Mouse (Mus musculus): ENCODE results near the gene Iqca.

DNA sequence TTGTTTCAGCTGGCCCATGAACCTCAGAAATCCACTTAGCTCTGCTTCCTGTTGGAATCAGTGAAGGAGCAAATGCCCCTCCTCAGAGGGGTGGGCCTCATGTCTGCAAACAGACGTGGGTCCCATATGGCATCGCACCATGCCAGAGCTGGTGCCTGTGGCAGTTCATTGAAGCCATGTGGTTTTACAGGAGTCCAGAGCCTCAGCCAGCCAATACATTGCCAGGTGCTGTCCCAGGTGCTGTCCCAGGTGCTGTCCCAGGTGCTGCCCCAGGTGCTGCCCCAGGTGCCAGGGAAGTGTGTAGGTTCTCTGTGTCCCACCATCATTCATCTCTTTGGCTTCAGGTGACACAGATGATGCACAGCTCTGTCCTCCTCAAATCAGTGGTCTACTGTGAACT is 124.9 kb downstream of the Iqca start:
- no peak for TF ChIP-seq CTCF (IDR thresholded peaks at IDR 0.05; ENCODE audit: low read depth)
- no peak for TF ChIP-seq EP300 (IDR thresholded peaks at IDR 0.05; ENCODE audit: low read depth)
